Mouse (Mus musculus): ENCODE data around the gene Sp2.

GRCm38 (mm10) chr11:96937549-96938425 lies 45.0 kb downstream of the Sp2 start:
- TF ChIP-seq CTCF (IDR thresholded peaks at IDR 0.05; ENCODE audit: low read depth) (peak; percentile 94), EP300 (IDR thresholded peaks at IDR 0.05; ENCODE audit: low read depth) (peak; percentile 35; the same call in 1 of the 2 replicates)

Data from liver, embryonic 14.5 days (tissue).